Mouse (Mus musculus): ENCODE data around the gene Gfod1. TPM values are rescaled to one million over a fixed set of nuclear protein-coding genes. Genes with fewer than 3 reads are reported as not detected.

The Gfod1 gene
- total RNA-seq, 2 experiments from 2014 or later = 10.1 to 11.7 TPM

- DNase-seq = no peak
Observed at GRCm38 (mm10) chr13:43200473-43200872, 103.5 kb downstream of the Gfod1 start.

- DNase-seq = peak; percentile 81
Observed at GRCm38 (mm10) chr13:43199749-43200148, 104.2 kb downstream of the Gfod1 start.

- DNase-seq = no peak
Observed at GRCm38 (mm10) chr13:43199282-43199681, 104.7 kb downstream of the Gfod1 start.

- DNase-seq = no peak
Observed at GRCm38 (mm10) chr13:43197187-43197586, 106.8 kb downstream of the Gfod1 start.

- DNase-seq = peak; percentile 53
Observed at GRCm38 (mm10) chr13:43196000-43196399, 108.0 kb downstream of the Gfod1 start.

- DNase-seq = no peak
Observed at GRCm38 (mm10) chr13:43193932-43194331, 110.0 kb downstream of the Gfod1 start.

- no peak for DNase-seq
Observed at GRCm38 (mm10) chr13:43193266-43193665, 110.7 kb downstream of the Gfod1 start.

GRCm38 (mm10) chr13:43191741-43192192, 112.2 kb downstream of the Gfod1 start:
- DNase-seq = peak; percentile 52

GRCm38 (mm10) chr13:43191290-43191689, 112.7 kb downstream of the Gfod1 start:
- no peak for DNase-seq

- DNase-seq = no peak
Observed at GRCm38 (mm10) chr13:43187736-43188135, 116.2 kb downstream of the Gfod1 start.

- DNase-seq = peak; percentile 30
Observed at GRCm38 (mm10) chr13:43183248-43184055, 120.5 kb downstream of the Gfod1 start.

- DNase-seq = peak; percentile 91
Observed at GRCm38 (mm10) chr13:43182465-43183201, 121.3 kb downstream of the Gfod1 start.

GRCm38 (mm10) chr13:43181104-43181503, 122.9 kb downstream of the Gfod1 start:
- DNase-seq = no peak

GRCm38 (mm10) chr13:43177317-43177716, 126.7 kb downstream of the Gfod1 start:
- DNase-seq = no peak

GRCm38 (mm10) chr13:43176676-43177075, 127.3 kb downstream of the Gfod1 start:
- DNase-seq = no peak

- DNase-seq = peak; percentile 83
Observed at GRCm38 (mm10) chr13:43173262-43173661, 130.7 kb downstream of the Gfod1 start.

GRCm38 (mm10) chr13:43172036-43172713, 131.8 kb downstream of the Gfod1 start:
- DNase-seq = peak; percentile 42

- peak; percentile 100 for DNase-seq
Observed at GRCm38 (mm10) chr13:43171020-43171710, 132.8 kb downstream of the Gfod1 start, which contains the start of gene Tbc1d7. Gene Tbc1d7, minus strand, starts transcription at chr13:43171501.

- no peak for DNase-seq
Observed at GRCm38 (mm10) chr13:43167721-43168120, 136.3 kb downstream of the Gfod1 start.

- DNase-seq = no peak
Observed at GRCm38 (mm10) chr13:43159429-43159828, 144.5 kb downstream of the Gfod1 start.

GRCm38 (mm10) chr13:43158281-43158680, 145.7 kb downstream of the Gfod1 start:
- DNase-seq = no peak

GRCm38 (mm10) chr13:43157370-43157769, 146.6 kb downstream of the Gfod1 start:
- DNase-seq = no peak

All from adrenal gland, postnatal 10 days (tissue).